Mouse (Mus musculus): ENCODE measurements around the gene 2310034G01Rik.

Gene 2310034G01Rik

DNA sequence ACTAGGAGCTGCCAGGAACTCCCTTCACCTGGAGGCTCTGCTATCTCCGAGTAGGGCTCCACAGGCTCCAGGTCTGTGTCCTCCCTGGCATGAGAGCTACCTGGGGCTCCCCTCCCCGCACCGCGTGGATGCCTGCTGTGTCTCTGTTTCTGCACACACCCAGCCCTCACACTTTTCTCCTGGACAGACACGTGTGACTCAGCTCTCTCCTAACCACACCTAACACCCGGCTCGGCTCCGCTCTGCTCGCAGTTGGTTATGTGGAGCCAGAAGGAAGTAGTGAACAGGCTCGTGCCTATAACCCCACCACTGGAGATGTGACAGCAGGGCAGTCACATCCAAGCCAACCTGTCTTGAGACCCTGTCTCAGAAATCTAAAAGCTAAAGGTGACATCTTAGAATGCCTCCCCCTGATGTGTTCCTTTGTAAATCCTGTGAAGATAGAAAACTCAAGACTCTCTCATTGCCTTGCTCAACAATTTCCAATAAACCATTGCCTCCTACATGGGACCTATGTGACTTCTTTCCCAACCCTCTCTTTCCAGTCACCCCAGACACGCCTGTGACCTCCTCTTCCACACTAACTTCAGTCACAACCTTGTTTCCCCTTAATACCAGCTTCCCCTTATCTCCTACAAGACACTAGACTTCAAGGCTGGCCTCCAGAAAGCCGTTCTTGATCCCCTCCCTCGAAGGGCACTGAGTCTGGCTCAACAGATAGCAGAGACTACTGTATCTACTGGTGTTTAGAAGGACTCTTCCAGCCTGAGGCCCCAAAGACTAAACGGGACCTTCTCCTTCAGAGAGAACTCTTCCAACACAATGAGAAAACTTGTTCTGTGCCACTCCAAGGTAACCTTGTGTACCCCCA lies 35.0 kb downstream of the 2310034G01Rik start:
- DNase-seq (ENCODE audit: low read depth in 2 of 2, low spot score in 2 of 2), result no peak

DNA sequence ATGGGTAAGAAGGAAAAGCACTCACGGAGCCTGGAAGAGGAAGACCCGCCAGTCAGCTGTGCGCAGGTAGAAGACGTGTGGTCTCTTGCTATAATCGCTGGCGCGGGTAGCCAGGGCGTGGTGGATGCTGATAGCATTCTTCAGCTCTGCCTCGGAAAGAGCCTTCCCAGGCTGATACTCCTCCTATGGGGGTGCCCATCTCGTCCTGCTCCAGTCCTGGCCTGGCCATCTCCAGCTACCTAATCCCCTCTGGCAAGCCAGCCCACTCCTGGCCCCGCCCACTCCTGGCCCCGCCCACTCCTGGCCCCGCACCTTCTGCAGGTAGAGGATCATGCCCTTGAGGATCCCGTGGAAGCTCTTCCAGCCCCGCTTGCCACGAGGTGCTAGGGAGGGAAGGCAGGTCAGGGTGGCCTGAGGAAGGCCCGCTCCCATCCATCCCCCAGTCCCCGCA lies 35.9 kb downstream of the 2310034G01Rik start:
- no peak for DNase-seq (ENCODE audit: low read depth in 2 of 2, low spot score in 2 of 2)

DNA sequence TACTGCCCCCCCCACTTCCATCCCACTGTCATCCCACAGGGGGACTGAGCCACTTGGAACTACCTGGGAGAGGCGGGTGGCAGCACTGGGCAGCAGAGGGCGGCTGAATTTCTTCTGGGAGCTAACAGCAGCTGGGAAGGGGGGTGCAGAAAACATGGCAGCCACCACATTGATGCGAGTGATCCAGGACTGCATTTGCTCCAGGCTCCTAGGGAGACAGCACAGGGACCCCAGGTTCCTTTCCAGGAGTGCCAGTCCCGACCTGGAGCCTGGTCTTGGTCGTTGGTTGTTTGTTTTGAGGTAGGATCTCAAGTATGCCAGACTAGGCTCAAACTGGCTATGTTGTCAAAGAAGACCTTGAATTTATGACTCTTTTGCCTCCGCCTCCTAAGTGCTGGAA lies 36.5 kb downstream of the 2310034G01Rik start:
- no peak for DNase-seq (ENCODE audit: low read depth in 2 of 2, low spot score in 2 of 2)

DNA sequence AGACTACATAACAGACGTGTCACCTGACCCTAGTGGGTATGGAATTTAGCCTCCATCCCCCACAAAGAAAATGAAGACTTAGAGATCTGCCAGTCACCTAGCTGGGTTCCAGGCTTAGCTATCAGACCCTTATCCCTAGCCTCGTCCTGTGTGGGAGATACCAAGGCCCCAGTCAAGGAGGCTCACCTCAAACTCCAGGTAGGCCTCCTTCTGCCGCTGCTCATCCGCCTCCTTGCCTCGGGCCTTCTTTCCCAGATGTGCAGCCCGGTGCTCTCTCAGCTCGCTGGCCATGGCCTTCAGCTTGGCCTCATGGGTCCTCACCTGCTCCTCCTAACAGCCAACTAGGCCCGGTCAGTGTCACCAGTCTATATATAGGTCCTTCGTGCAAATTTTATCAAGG lies 37.0 kb downstream of the 2310034G01Rik start:
- DNase-seq (ENCODE audit: low read depth in 2 of 2, low spot score in 2 of 2), result no peak

DNA sequence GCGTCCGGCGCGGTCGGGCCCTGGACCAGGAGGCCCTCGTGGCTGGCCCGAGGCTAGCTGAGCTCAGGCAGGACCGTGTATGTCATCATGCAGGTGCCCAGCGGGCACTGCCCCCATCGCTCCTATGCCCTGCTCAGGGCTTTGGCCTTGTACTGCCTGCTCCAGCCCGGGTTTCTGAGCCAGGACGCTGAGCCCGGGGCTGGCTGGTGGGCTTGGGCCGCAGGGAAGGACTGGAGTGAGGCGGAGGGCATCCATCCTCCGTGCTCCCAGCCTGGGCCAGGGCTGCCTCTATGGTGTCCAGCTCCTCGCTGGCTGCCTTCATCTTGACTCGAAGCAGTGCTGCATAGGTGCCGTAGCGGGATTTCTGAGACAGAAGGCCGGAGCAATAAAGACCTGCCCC lies 37.5 kb downstream of the 2310034G01Rik start:
- DNase-seq (ENCODE audit: low read depth in 2 of 2, low spot score in 2 of 2), result no peak

DNA sequence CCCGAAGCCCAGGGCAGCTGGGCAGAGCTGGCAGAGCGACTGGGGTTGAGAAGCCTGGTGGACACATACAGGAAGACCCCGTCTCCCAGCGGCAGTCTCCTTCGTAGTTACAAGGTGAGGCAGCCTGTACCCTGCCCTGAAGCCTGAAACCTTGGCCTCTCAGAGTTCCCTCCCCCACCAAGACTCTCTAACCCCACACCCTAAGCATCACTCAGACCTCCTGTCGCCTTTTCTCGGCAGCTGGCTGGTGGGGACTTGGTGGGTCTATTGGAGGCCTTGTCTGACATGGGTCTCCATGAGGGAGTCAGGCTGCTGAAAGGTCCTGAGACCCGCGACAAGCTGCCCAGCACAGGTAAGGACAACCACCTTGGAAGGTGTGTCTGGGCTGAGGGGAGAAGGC lies 38.8 kb downstream of the 2310034G01Rik start:
- no peak for DNase-seq (ENCODE audit: low read depth in 2 of 2, low spot score in 2 of 2)

DNA sequence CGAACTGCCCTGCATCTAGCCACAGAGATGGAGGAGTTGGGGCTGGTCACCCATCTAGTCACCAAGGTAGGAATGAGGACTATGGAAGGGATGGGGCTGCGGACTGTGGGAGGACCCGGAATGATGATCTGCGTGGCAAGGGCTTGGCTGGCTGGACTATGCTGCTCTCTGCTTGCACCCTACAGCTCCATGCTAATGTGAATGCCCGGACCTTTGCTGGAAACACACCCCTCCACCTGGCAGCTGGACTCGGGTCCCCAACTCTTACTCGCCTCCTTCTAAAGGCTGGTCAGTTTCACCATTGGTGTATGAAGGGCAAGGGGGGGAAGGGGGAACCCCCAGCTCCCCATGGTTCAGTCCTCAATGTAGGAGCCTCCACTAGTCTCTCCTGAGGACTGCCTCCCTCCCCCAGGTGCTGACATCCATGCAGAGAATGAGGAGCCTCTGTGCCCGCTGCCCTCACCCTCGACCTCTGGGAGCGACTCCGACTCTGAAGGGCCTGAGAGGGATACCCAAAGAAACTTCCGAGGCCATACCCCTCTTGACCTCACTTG lies 39.7 kb downstream of the 2310034G01Rik start:
- DNase-seq (ENCODE audit: low read depth in 2 of 2, low spot score in 2 of 2), result no peak

DNA sequence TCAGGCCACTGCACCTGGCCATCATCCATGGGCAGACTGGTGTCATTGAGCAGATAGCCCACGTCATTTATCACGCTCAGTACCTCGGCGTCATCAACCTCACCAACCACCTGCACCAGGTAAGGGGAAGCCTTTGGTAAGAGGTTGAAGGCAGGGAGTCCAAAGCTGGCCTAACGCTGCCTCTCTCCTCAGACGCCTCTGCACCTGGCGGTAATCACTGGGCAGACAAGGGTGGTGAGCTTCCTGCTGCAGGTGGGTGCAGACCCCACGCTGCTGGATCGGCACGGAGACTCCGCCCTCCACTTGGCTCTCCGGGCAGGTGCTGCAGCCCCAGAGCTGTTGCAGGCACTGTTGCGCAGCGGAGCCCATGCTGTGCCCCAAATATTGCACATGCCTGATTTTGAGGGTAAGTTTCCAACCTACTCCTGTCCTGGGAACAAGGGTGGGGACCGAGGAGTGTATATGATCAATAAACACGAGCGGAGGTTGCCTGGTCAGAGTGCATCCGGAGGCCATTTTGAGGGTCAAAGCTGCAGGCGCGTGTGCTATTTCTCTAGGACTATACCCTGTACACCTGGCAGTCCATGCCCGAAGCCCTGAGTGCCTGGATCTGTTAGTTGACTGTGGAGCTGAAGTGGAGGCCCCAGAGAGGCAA lies 40.3 kb downstream of the 2310034G01Rik start:
- no peak for DNase-seq (ENCODE audit: low read depth in 2 of 2, low spot score in 2 of 2)

DNA sequence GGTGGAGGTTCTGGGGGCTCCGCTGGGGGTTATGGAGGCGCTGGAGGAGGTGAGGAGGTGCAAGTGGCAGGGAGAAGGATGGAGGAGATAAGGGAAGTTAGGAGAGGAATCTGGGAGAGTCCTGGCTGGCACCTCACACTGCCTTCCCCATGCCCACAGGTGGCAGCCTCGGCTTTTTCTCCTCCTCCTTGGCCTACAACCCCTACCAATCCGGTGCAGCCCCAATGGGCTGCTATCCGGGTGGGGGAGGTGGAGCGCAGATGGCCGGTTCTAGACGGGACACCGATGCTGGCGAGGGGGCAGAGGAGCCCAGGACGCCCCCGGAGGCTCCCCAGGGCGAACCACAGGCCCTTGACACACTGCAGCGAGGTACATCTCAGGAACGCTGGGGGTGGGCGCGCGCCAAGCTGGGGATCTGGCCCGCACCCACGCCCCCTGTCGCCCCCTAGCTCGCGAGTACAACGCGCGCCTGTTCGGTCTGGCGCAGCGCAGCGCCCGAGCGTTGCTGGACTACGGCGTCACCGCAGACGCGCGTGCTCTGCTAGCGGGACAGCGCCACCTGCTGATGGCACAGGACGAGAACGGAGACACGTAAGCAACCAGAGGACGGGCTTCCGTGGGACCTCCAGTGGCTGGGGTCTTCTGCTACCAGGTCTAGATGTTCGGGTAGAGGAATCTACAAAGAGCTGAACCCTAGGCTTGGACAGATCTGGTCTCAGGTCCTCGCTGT lies 41.2 kb downstream of the 2310034G01Rik start:
- peak; percentile 67 to 74 for DNase-seq (ENCODE audit: low read depth in 2 of 2, low spot score in 2 of 2)

DNA sequence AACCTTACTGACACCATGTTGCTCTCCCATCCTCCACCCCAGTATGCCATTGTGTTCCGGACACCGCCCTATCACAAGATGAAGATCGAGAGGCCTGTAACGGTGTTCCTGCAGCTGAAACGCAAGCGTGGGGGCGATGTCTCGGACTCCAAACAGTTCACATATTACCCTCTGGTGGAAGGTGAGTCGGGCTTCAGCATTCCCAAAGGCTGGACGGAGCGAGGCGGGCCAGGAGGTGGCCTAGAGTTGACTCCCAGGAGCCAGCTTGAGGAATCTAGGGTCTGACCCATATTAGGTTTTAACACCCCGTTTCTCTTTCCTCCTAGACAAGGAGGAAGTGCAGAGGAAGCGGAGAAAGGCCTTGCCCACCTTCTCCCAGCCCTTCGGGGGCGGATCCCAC lies 41.8 kb downstream of the 2310034G01Rik start:
- no peak for DNase-seq (ENCODE audit: low read depth in 2 of 2, low spot score in 2 of 2)

DNA sequence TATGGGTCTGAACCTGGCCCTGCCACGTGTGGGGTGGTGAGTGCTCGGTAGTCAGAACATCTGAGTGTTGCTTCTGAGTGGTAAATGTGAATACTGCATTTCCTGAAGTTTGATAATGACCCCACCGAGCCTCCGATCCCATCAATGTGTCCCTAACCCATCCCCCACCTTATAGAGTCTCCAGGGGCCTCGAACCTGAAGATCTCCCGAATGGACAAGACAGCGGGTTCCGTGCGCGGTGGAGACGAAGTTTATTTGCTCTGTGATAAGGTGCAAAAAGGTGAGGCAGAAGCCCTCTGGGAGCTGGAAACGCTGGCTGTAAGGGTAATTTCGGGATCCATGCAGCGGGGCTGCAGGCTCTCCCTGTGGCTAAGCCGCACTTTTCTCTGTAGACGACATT lies 42.3 kb downstream of the 2310034G01Rik start:
- DNase-seq (ENCODE audit: low read depth in 2 of 2, low spot score in 2 of 2), result no peak

DNA sequence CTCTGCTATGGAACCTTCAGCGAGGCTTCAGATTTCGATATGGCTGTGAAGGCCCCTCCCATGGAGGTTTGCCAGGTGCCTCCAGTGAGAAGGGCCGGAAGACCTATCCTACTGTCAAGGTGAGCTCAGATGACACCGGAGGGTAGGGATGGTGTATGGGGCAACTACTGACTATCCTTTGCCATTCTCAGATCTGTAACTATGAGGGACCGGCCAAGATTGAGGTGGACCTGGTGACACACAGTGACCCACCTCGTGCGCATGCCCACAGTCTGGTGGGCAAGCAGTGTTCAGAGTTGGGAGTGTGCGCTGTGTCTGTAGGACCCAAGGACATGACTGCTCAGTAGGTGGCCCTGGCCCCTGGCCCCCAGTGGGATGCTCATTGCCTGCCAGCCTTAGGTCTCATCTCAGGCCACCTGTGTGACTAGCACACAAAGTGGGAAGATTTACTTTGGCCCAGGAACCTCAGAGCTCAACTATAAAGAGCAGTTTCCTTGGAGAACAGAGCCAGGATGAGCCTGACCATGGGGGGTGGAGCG lies 43.3 kb downstream of the 2310034G01Rik start:
- no peak for DNase-seq (ENCODE audit: low read depth in 2 of 2, low spot score in 2 of 2)

DNA sequence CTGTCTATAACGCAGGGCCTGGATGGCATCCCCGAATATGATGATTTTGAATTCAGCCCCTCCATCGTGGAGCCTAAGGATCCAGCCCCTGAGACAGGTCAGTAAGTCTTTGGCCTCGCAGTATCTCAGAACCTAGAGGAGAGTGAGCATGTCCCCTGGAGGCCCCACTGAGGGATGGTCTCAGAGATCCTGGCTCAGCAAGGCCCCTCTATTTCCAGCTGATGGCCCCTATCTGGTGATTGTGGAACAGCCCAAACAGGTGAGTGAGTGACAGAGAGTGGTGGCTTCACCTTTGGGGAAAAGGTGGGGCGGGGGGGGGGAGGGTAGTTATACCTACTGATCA lies 43.9 kb downstream of the 2310034G01Rik start:
- no peak for DNase-seq (ENCODE audit: low read depth in 2 of 2, low spot score in 2 of 2)

DNA sequence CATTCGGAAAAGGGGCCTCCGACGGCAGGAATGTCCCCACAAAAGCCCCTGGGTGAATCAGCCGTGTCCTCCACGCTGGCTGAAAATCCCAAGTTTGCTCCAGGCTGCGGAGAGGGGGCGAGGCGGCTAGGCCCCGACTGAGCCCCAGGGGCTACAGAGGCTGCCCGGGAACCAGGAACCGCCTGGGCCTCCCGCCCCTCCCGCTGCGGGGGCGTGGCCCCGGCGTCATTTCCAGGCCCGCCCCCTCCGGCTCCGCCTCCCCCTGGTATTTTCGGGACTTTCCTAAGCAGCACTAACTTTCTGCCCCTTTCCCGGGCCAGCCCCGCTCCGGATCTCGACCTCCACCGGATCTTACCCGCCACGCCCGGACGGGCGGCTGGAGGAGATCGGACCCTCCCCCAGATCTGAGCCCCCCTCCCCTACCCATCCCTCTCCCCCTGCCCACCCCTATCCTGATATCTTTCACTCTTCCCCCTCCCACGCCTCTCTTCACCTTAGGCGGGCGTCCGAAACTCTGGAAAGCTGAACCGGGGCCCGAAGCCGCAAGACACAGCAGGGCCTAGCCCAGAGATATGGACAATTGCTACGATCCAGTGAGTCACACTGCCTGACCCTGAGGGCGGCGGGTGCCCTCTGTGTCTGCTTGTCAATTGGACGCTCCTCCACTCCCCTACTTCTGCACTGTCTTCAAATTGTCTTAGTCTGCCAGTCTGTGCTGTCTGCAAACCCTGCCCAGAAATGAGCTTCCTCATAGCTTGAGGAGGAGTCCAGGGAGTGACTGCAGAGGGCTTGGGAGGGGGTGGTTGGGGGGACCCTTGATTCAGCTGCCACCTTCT lies 44.5 kb downstream of the 2310034G01Rik start:
- peak; percentile 89 to 91 for DNase-seq (ENCODE audit: low read depth in 2 of 2, low spot score in 2 of 2)

DNA sequence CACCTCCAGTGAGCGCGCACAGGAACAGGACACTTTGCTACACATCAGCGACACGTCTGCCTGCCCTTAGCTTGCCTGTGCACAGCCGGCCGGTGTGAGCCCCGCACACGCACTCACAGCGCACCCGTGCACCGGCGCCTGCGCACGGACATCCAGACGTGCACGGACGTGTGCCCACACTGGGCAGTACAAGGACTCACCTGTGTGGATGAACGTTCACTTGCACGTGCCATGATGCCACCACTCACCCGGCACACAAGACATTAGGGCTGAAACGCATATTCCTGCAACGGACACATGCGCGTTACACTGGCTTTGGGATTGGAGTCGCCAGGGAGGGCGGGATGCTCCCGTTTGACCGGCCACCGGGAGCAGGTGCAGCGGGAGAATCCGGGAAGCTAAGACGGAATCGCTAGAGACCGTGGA lies 45.2 kb downstream of the 2310034G01Rik start:
- no peak for DNase-seq (ENCODE audit: low read depth in 2 of 2, low spot score in 2 of 2)

DNA sequence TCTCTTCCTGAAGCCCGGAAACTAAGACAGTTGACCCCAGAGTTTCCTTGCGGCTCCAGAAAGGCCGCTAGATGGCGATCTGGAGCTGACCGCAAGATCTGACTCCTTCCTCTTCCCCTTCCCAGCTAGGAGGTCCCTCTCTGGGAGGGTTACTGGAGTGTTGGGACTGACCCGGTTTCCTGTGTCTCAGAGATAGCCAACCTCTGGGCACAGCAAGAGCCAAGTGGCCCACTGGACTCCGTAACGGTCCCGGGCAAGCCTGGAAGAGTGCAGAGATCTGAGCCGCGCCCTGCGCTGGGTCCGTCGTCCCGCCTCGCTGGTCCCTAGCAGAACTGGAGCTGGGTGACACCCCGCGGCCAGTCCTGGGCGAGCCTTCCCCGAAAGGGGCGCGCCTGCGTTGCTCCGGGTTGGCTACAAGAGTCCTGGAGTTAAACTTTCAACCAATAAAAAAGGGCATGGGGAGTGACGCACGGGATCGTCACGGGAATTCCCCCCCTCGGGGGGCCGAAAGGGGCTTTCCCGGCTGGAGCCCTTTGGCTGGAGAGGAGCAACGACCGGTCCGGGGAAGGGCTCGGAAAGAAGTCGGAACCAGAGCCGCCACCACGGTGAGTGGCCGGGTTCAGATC lies 45.8 kb downstream of the 2310034G01Rik start, which contains the start of gene Nfkb2:
Gene Nfkb2, plus strand, starts transcription at position 105 of the 626 bp plus-strand sequence.
- DNase-seq (ENCODE audit: low read depth in 2 of 2, low spot score in 2 of 2), result peak; percentile 89 to 93

DNA sequence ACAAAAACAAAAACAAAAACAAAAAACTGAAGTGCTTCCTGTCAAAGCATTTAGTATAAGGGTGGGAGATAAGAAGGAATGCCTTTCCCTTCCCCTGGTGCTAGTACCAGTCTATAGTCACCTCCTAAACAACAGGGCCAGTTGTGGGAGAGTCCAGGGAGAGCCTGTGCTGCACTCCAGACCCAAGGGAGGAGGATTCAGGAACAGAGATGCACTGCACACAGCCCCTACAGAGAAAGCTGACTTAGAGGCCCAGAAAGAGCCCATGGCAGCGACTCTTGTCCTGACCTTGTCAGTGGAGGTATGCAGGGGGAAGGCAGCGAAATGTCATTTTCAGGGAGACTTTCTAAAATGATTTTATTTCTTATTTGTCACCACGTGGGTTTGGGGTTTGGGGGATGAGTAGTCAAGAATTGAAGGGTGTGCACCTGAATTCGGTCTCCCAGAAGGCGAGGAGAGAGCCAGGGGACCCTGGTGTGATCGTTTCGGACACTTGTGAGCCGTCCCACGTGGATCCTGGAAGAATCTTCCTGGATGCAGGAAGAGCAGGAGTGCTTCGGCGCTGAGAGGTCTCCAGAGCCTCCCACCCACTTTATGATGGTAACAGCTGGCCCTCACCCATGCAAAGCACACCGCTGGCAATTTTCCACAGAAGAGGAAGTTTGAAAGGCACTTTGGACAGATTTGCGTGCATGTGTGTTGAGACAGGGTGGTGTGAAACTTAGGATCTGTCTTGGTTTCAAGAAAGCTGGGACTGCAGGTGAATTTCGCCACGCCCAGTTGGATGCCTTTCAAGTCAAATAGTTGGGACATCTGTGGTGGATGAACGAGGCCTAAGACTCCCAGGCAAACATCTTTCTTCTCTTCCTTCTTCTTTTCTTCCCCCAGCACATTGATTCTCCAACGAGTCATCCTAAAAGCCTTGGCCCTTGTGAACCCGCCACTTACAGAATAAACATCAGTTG lies 46.6 kb downstream of the 2310034G01Rik start:
- DNase-seq (ENCODE audit: low read depth in 2 of 2, low spot score in 2 of 2), result no peak

DNA sequence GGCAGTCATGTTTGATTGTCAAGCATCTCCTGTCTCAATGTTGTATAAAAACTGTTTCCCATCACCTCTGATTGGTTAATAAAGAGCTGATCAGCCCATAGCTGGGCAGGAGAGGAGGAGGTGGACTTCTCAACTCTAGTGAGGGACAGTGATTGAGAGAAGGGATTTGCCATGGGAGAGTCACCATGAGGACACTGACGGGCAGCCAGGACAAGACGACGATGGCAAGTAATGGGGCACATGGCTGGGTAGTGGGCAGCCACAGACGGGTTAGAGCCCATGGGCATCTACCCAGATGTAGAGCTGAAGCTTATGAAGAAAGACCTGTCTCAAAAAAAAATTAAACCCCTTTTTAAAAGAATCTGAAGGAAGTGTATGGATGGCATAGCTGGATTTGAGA lies 47.6 kb downstream of the 2310034G01Rik start:
- DNase-seq (ENCODE audit: low read depth in 2 of 2, low spot score in 2 of 2), result no peak
